Mouse (Mus musculus): ENCODE measurements around the gene Gm9944. TPM values are rescaled to one million over a fixed set of nuclear protein-coding genes. Genes with fewer than 3 reads are reported as not detected.

The Gm9944 gene
- polyA plus RNA-seq (2015; fragmentation: Nextera tagmentation; extraction: Ambion mirVana) = not detected in 2 replicates

GRCm38 (mm10) chr4:144453217-144453616 lies at the start of gene Gm9944:
Gene Gm9944, minus strand, starts transcription at chr4:144453317.

DNA sequence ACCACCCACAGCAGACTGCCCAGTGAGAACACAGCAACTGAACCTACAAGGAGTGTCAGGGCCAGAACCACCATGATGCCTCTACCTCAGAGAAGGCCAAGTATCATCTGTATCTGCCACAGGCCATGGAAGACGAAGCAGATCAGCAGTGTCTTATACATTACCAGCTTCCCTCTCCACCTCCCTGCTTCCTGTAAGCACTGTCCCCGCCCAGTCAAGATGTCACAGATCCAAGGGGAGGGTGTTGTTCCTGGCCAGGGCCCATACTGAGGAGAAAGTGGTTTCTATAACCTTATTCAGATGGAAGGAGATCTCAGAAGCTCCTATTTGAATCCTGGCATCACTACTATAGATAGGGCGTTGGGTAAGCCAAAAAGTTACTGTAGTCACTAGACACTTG lies 10.5 kb upstream of the Gm9944 start, which contains the start of gene Aadacl3:
TSS of gene Aadacl3 (minus strand) at position 101 of the 400 bp plus-strand sequence.

GRCm38 (mm10) chr4:144438672-144439071 lies 14.4 kb downstream of the Gm9944 start, which contains the start of gene 1700012P22Rik:
Gene 1700012P22Rik, minus strand, starts transcription at chr4:144438772.

GRCm38 (mm10) chr4:144408290-144408689 lies 44.8 kb downstream of the Gm9944 start, which contains the start of gene Pramef12:
Gene Pramef12, minus strand, starts transcription at chr4:144408464.

Other genes starting within 250 kb of the Gm9944 start
- gene C87977, start 240.0 kb downstream of the Gm9944 start, polyA plus RNA-seq (2015; fragmentation: Nextera tagmentation; extraction: Ambion mirVana) = not detected in 2 replicates
- not detected in 2 replicates for gene Pramel5, start 172.8 kb downstream of the Gm9944 start, polyA plus RNA-seq (2015; fragmentation: Nextera tagmentation; extraction: Ambion mirVana)
- not detected in 2 replicates for gene Gm13128, start 123.1 kb downstream of the Gm9944 start, polyA plus RNA-seq (2015; fragmentation: Nextera tagmentation; extraction: Ambion mirVana)
- not detected in 2 replicates for gene Gm13119, start 95.4 kb downstream of the Gm9944 start, polyA plus RNA-seq (2015; fragmentation: Nextera tagmentation; extraction: Ambion mirVana)
- gene Pramef20, start 75.4 kb downstream of the Gm9944 start, polyA plus RNA-seq (2015; fragmentation: Nextera tagmentation; extraction: Ambion mirVana) = not detected in 2 replicates
- not detected in 2 replicates for gene Pramef12, start 44.9 kb downstream of the Gm9944 start, polyA plus RNA-seq (2015; fragmentation: Nextera tagmentation; extraction: Ambion mirVana)
- 0.26 and 0.56 TPM in 2 replicates for gene 1700012P22Rik, start 14.5 kb downstream of the Gm9944 start, polyA plus RNA-seq (2015; fragmentation: Nextera tagmentation; extraction: Ambion mirVana)
- not detected in 2 replicates for gene Aadacl3, start 10.4 kb upstream of the Gm9944 start, polyA plus RNA-seq (2015; fragmentation: Nextera tagmentation; extraction: Ambion mirVana)
- not detected in 2 replicates for gene 9430007A20Rik, start 66.5 kb upstream of the Gm9944 start, polyA plus RNA-seq (2015; fragmentation: Nextera tagmentation; extraction: Ambion mirVana)
- not detected in 2 replicates for gene Gm13124, start 111.8 kb upstream of the Gm9944 start, polyA plus RNA-seq (2015; fragmentation: Nextera tagmentation; extraction: Ambion mirVana)
- gene Aadacl4, start 160.4 kb upstream of the Gm9944 start, polyA plus RNA-seq (2015; fragmentation: Nextera tagmentation; extraction: Ambion mirVana) = not detected in 2 replicates
- gene Gm436, start 233.1 kb upstream of the Gm9944 start, polyA plus RNA-seq (2015; fragmentation: Nextera tagmentation; extraction: Ambion mirVana) = not detected in 2 replicates